Comparison of ENCODE assay signal across 8 mouse cellular contexts in genomic region chr9:60244943-60245342, GRCm38 (mm10).
A peak's percentile ranks its signal among the peaks of the same experiment; 100 is the strongest.
DNase-seq lines count a peak whose midpoint lies in the region; ATAC-seq and TF ChIP-seq lines count a peak whose summit lies in the region.

No protein-coding gene starts in this region.

- no peaks in the 10 kb centered on the region for H3K4me1 ChIP-seq in liver, postnatal 0 days (ENCODE audit: insufficient read depth)

- TF ChIP-seq CTCF in liver, postnatal 0 days (IDR thresholded peaks at IDR 0.05; ENCODE audit: low read depth) = peak; percentile 95

- H3K9me3 ChIP-seq in liver, postnatal 0 days (ENCODE audit: low read length) = no peaks in the 10 kb centered on the region

- H3K4me3 ChIP-seq in liver, postnatal 0 days (ENCODE audit: low read depth, low read length) = no peak overlapping the region

- peak; percentile 83 for ATAC-seq in common myeloid progenitor, adult 5-6 weeks (replicated peaks; ENCODE audit: low read depth, poor library complexity, severe bottlenecking)
- ATAC-seq in granulocyte monocyte progenitor cell, adult 5-6 weeks (replicated peaks; ENCODE audit: poor library complexity, severe bottlenecking) = peak; percentile 44; the same call in 1 of the 2 replicates
- ATAC-seq in liver, postnatal 0 days = no peak

- 5% methylated on average over 5 of the region's 5 CpGs for WGBS in liver, postnatal 0 days (ENCODE audit: insufficient replicate concordance)

- H3K36me3 ChIP-seq in liver, postnatal 0 days (replicated peaks; ENCODE audit: insufficient read depth, low read length) = no peaks in the 10 kb centered on the region

- no peak overlapping the region for H3K27ac ChIP-seq in liver, postnatal 0 days (ENCODE audit: low read depth)

- DNase-seq in A20 (ENCODE audit: low read depth, low spot score) (peak; percentile 72), R1 (ENCODE audit: low read depth, low spot score) (peak; percentile 52)
- DNase-seq in kidney, postnatal 36 days = peak; percentile 64 to 84
- DNase-seq in liver, postnatal 0 days = peak; percentile 67
- DNase-seq in retina, embryonic 14.5 days (ENCODE audit: low spot score) = peak; percentile 87
- DNase-seq in urinary bladder, postnatal 14 days (ENCODE audit: low spot score) = peak; percentile 70

- no peak overlapping the region for H3K9ac ChIP-seq in liver, postnatal 0 days (replicated peaks)

- H3K4me2 ChIP-seq in liver, postnatal 0 days (ENCODE audit: low read depth, low read length) = no peak overlapping the region

- H3K27me3 ChIP-seq in liver, postnatal 0 days (ENCODE audit: insufficient read depth, low read length) = no peaks in the 10 kb centered on the region

- no peak for TF ChIP-seq EP300 in liver, postnatal 0 days (IDR thresholded peaks at IDR 0.05; ENCODE audit: low read depth)
